Mouse (Mus musculus) liver, postnatal 0 days (tissue): ENCODE results near the gene Olfr1383.
"Not testable (repeated sequence)": the region's sequence is repeated elsewhere in the genome, so short reads cannot be mapped to it uniquely, and the experiment has no call there.

Experiments
- CTCF ChIP-seq: sonication (generic); IDR thresholded peaks from 2 replicates; pipeline ENCODE4 v1.5.1; 2016; ENCODE audit warnings: antibody characterized with exemption, low read depth
- EP300 ChIP-seq: IDR thresholded peaks from 2 replicates; pipeline ENCODE4 v1.6.1; 2016; ENCODE audit warnings: antibody characterized with exemption, low read depth, mild to moderate bottlenecking

GRCm38 (mm10) chr11:49556578-49556977 is 37.1 kb downstream of the Olfr1383 start, which contains the start of gene Olfr1380:
- TF ChIP-seq CTCF, EP300: not testable (repeated sequence)
